Mouse (Mus musculus) lung, embryonic 16.5 days (tissue): ENCODE results near the gene Zc3h4. TPM values are rescaled to one million over a fixed set of nuclear protein-coding genes. Genes with fewer than 3 reads are reported as not detected.

Source experiments
- ATAC-seq: fragments of 200-750 bp; cut with Nextera tagmentation; 2 replicates; pipeline ENCODE4 v1.8.0; 2017; ENCODE audit warnings: low read depth, mild to moderate bottlenecking, moderate library complexity
- H3K27ac ChIP-seq: fragments of 300-500 bp; sonication (generic); 2 replicates; pipeline ENCODE4 v1.5.1; 2014; ENCODE audit warnings: mild to moderate bottlenecking, control low read depth, low read length
- H3K27me3 ChIP-seq: fragments of 300-500 bp; sonication (generic); 2 replicates; pipeline ENCODE4 v1.6.1; 2014; ENCODE audit warnings: low read depth, low read length, mixed read lengths; ENCODE audit not compliant: control insufficient read depth, insufficient read depth
- H3K36me3 ChIP-seq: fragments of 300-500 bp; sonication (generic); 2 replicates; pipeline ENCODE4 v1.6.1; 2014; ENCODE audit warnings: low read length; ENCODE audit not compliant: control insufficient read depth, insufficient read depth
- H3K4me1 ChIP-seq: fragments of 300-500 bp; sonication (generic); replicated peaks from 2 replicates; pipeline ENCODE4 v1.6.1; 2014; ENCODE audit warnings: low read length, mixed read lengths; ENCODE audit not compliant: control insufficient read depth, insufficient read depth
- H3K4me2 ChIP-seq: fragments of 300-500 bp; sonication (generic); 2 replicates; pipeline ENCODE4 v1.6.1; 2014; ENCODE audit warnings: low read depth, low read length, control low read depth
- H3K4me3 ChIP-seq: fragments of 300-500 bp; sonication (generic); 2 replicates; pipeline ENCODE4 v1.5.1; 2014; ENCODE audit warnings: mild to moderate bottlenecking, low read length, control low read depth
- H3K9ac ChIP-seq: fragments of 300-500 bp; sonication (generic); 2 replicates; pipeline ENCODE4 v1.6.1; 2014; ENCODE audit warnings: low read length, control low read depth
- H3K9me3 ChIP-seq: fragments of 300-500 bp; sonication (generic); 2 replicates; pipeline ENCODE4 v1.6.1; 2016; ENCODE audit warnings: low read length; ENCODE audit not compliant: control insufficient read depth
- WGBS: fragments of 180-500 bp; shearing (Covaris S2); extraction: QIAGEN DNeasy Blood & Tissue Kit; methylation state at CpG from one replicate; pipeline ENCODE4 v1.1.7; 2014; 5-methylcytosine and 5-hydroxymethylcytosine counted together
- polyA plus RNA-seq: library from polyadenylated mRNA; unstranded; fragments of >200 nt; fragmentation: Nextera tagmentation; extraction: Ambion mirVana; gene quantifications from 2 replicates; pipeline ENCODE4 v1.2.1, GENCODE M21; 2015

Gene Zc3h4
- polyA plus RNA-seq, 1 experiment from 2014 or later: 13.2 TPM

DNA sequence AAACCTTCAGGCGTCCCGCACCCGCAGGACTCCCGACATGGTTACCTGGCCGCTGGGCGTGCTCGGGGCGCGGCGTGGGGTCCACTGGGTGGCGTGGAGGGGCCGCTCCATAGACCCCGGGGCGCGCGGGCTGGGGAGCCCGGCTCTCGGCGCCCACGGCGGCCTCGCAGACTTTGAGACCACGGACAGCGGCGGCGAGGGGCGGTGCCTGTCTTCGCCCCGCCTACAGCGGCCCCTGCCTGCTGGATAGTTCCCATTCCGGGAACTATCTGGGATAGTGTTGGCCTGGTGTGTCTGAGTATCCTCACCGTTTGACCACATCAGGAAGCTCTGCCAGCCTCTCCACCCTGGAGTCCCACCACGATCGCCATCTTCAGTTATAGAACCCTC lies 75.9 kb downstream of the Zc3h4 start:
- H3K4me2 ChIP-seq: peak overlapping the region; percentile 60
- H3K4me3 ChIP-seq: peak overlapping the region; percentile 40
- H3K27me3 ChIP-seq: peaks cover 55% of the 10 kb centered on the region
- no peak overlapping the region for H3K9ac ChIP-seq
- peaks cover 10% of the 10 kb centered on the region for H3K4me1 ChIP-seq
- H3K36me3 ChIP-seq: no peaks in the 10 kb centered on the region
- no peak overlapping the region for H3K27ac ChIP-seq
- H3K9me3 ChIP-seq: no peaks in the 10 kb centered on the region
- ATAC-seq: peak; percentile 20; the same call in 1 of the 2 replicates
- 2% methylated on average over 34 of the region's 34 CpGs for WGBS

DNA sequence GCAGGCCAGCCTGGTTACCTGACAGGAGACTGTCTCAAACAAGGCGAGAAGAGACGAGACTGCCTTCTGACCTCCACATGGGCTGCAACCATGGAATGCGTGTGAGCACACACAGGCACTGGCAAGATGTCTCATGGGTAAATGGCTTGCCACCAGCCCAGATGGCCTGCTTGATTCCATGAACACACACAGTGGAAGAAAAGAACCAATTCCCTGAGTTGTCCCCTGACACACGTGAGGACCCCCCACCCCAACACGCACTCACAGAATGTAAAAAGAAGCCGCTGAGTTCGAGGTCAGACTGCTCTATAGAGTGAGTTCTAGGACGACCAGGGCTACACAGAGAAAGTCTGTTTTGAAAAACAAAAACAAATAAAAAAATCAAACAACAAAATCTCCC lies 76.9 kb downstream of the Zc3h4 start, which contains the start of gene Npas1:
Npas1 (minus strand) TSS at position 101 of the 400 bp plus-strand sequence.
- peak within 1 kb of the TSS; percentile 40 for H3K4me3 ChIP-seq
- no peak for ATAC-seq
- H3K9ac ChIP-seq: no peak within 1 kb of the TSS
- no peaks in the 10 kb centered on the region for H3K36me3 ChIP-seq
- no peak within 1 kb of the TSS for H3K27ac ChIP-seq
- H3K4me1 ChIP-seq: peaks cover 10% of the 10 kb centered on the region
- peak within 1 kb of the TSS; percentile 60 for H3K4me2 ChIP-seq
- no peaks in the 10 kb centered on the region for H3K9me3 ChIP-seq
- peaks cover 46% of the 10 kb centered on the region for H3K27me3 ChIP-seq
- WGBS: 73% methylated on average over 8 of the region's 8 CpGs

Other genes starting within 250 kb of the Zc3h4 start
- 19.5 and 19.8 TPM in 2 replicates for gene Meis3, start 225.8 kb upstream of the Zc3h4 start, polyA plus RNA-seq
- gene Dhx34, start 178.9 kb upstream of the Zc3h4 start, polyA plus RNA-seq: 13.8 and 14.9 TPM in 2 replicates
- gene C5ar2, start 156.8 kb upstream of the Zc3h4 start, polyA plus RNA-seq: 0.44 and 0.53 TPM in 2 replicates
- 3.4 and 3.6 TPM in 2 replicates for gene C5ar1, start 141.4 kb upstream of the Zc3h4 start, polyA plus RNA-seq
- 12.1 and 12.3 TPM in 2 replicates for gene Inafm1, start 127.3 kb upstream of the Zc3h4 start, polyA plus RNA-seq
- 20.1 and 25.9 TPM in 2 replicates for gene Ccdc9, start 114.1 kb upstream of the Zc3h4 start, polyA plus RNA-seq
- gene Bbc3, start 92.5 kb upstream of the Zc3h4 start, polyA plus RNA-seq: 12.4 and 14.3 TPM in 2 replicates
- gene Sae1, start 13.1 kb upstream of the Zc3h4 start, polyA plus RNA-seq: 281 and 310 TPM in 2 replicates
- gene Tmem160, start 51.9 kb downstream of the Zc3h4 start, polyA plus RNA-seq: 34.8 and 39.1 TPM in 2 replicates
- gene Npas1, start 76.8 kb downstream of the Zc3h4 start, polyA plus RNA-seq: 0.38 and 0.39 TPM in 2 replicates
- 16.4 and 17.8 TPM in 2 replicates for gene Arhgap35, start 214.1 kb downstream of the Zc3h4 start, polyA plus RNA-seq